Mouse (Mus musculus) bone marrow, adult 2 months (tissue): ENCODE data around the gene Synpo2l. TPM values are rescaled to one million over a fixed set of nuclear protein-coding genes. Genes with fewer than 3 reads are reported as not detected.

Experiments used
- H3K27ac ChIP-seq: fragments of 200-500 bp; 2 replicates; pipeline ENCODE4 v1.5.1; 2012; ENCODE audit warnings: low read depth, mild to moderate bottlenecking, control low read depth, inconsistent platforms, low read length; ENCODE audit not compliant: control insufficient read depth, poor library complexity, insufficient read depth
- H3K4me1 ChIP-seq: fragments of 200-500 bp; 2 replicates; pipeline ENCODE4 v1.6.1; 2011; ENCODE audit warnings: low read length; ENCODE audit not compliant: control insufficient read depth, insufficient read depth
- H3K4me3 ChIP-seq: fragments of 200-500 bp; replicated peaks from 2 replicates; pipeline ENCODE3; 2011; ENCODE audit warnings: mild to moderate bottlenecking, low read depth, low read length, control low read depth; ENCODE audit not compliant: control insufficient read depth
- CTCF ChIP-seq: fragments of 200-500 bp; IDR thresholded peaks from 2 replicates; pipeline ENCODE4 v1.5.1; 2011; ENCODE audit warnings: low read length, control low read depth; ENCODE audit not compliant: control insufficient read depth, insufficient read depth
- POLR2A ChIP-seq: fragments of 200-500 bp; IDR thresholded peaks from 2 replicates; pipeline ENCODE4 v1.6.1; 2011; ENCODE audit warnings: low read depth, mild to moderate bottlenecking, control low read depth, low read length, borderline replicate concordance; ENCODE audit not compliant: control insufficient read depth
- WGBS: fragments of 180-500 bp; shearing (Covaris S2); methylation state at CpG from one replicate; pipeline ENCODE4 v1.1.7; 2018; 5-methylcytosine and 5-hydroxymethylcytosine counted together
- polyA plus RNA-seq: library from polyadenylated mRNA; stranded (reverse); fragments of >200 nt; gene quantifications from 2 replicates; pipeline ENCODE4 v1.2.4, GENCODE M21; 2011; ENCODE audit warnings: low replicate concordance; ENCODE audit not compliant: missing spikeins, insufficient read depth, insufficient read length

Gene Synpo2l
- polyA plus RNA-seq, 1 experiment, result not detected

- 36% methylated on average over 4 of the region's 4 CpGs for WGBS
- Histone ChIP-seq H3K4me1 (no peaks in the 10 kb centered on the region), H3K27ac (no peak overlapping the region), H3K4me3 (no peak overlapping the region)
- TF ChIP-seq POLR2A (no peak), CTCF (no peak)
These were observed 36.9 kb downstream of the Synpo2l start for GRCm38 (mm10) chr14:20631253-20631652.

DNA sequence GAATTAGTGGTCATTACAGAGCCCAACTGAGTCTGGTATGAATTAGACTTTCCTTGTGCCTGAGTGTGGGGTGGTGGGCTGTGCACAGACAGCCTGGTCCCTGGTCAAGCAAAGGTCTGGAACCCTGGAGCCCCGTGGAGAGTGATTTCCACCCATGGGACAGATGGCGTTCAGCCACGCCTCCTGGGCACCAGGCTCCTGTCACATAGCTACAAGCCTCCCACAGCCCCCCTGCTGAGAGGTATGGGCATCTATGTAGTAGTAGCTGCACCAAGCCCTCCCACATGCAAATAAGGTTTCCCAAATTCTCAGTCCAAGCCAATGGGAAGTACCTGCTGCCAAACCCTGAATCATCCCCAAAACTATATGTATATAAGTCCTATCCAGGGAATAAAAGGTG is 41.2 kb downstream of the Synpo2l start:
- Histone ChIP-seq H3K4me3 (no peak overlapping the region), H3K4me1 (no peaks in the 10 kb centered on the region), H3K27ac (no peak overlapping the region)
- no peak for TF ChIP-seq CTCF
- no peak for TF ChIP-seq POLR2A
- whole genome bisulfite sequencing, result 66% methylated on average over 3 of the region's 3 CpGs

DNA sequence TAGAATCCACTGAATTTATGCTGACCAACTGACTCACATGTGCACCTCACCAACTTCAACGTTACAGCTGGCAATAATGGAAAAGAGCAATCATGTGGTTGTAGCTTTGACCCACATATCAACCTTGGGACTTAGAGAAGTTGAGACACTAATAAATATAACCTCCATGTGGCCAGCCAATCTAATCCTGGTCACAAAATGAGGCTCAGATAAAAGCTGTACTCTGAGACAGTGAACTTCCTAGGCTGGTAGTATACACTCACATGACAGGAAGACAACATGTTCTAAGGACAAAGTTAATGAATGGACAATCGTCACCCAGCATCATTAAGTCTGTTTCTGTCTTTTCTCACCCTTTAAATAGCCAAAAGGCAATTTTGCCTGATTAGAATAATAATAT is 41.7 kb downstream of the Synpo2l start:
- no peaks in the 10 kb centered on the region for H3K4me1 ChIP-seq
- no peak for TF ChIP-seq POLR2A
- no peak for TF ChIP-seq CTCF
- 74% methylated on average over 2 of the region's 2 CpGs for WGBS
- H3K4me3 ChIP-seq, result no peak overlapping the region
- H3K27ac ChIP-seq, result no peak overlapping the region

GRCm38 (mm10) chr14:20622907-20623306 is 45.2 kb downstream of the Synpo2l start:
- WGBS, result 81% methylated on average over 3 of the region's 3 CpGs
- TF ChIP-seq POLR2A, result no peak
- TF ChIP-seq CTCF, result no peak
- no peak overlapping the region for H3K27ac ChIP-seq
- no peak overlapping the region for H3K4me3 ChIP-seq
- H3K4me1 ChIP-seq, result no peaks in the 10 kb centered on the region

DNA sequence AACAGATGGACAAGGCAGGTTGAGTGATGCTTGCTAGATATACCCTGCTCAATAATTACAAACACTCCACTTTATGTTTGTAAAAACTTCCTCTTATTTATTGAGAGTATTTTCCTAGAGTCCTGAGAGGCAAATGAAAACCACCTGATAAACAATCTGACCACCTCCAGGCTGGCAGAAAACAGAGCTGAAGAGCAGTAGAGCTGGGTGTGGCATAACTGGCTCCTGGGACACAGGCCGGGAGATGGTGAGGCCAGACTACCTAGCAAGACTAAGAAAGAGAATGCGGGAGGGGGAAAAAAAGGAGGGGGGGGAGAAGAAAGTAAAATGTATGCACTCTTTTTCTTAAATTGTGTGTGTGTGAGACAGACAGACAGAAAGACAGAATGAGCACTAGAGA is 45.7 kb downstream of the Synpo2l start:
- 62% methylated on average over 2 of the region's 2 CpGs for WGBS
- no peaks in the 10 kb centered on the region for H3K4me1 ChIP-seq
- no peak overlapping the region for H3K4me3 ChIP-seq
- H3K27ac ChIP-seq, result no peak overlapping the region
- TF ChIP-seq CTCF (no peak), POLR2A (no peak)

DNA sequence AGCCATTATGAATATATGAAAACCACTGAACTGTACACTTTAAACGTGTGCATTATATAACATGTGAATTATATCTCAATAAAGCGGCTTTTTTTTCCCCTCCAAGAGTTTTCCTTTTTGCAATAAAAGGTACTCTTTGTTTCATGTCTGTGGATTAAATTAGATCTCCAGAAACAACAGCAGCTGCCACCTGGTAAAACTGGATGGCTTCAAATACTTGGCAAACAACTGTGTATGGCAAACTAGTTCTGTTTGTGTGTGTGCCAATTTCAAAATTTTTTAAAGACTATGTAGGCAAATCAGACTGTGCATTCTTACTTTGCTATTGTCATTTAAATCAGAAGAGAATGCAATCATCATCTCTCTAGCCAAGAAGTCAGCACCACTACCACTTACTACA is 46.3 kb downstream of the Synpo2l start:
- 80% methylated on average over 2 of the region's 2 CpGs for WGBS
- Histone ChIP-seq H3K4me1 (no peaks in the 10 kb centered on the region), H3K27ac (no peak overlapping the region), H3K4me3 (no peak overlapping the region)
- TF ChIP-seq CTCF (no peak), POLR2A (no peak)

DNA sequence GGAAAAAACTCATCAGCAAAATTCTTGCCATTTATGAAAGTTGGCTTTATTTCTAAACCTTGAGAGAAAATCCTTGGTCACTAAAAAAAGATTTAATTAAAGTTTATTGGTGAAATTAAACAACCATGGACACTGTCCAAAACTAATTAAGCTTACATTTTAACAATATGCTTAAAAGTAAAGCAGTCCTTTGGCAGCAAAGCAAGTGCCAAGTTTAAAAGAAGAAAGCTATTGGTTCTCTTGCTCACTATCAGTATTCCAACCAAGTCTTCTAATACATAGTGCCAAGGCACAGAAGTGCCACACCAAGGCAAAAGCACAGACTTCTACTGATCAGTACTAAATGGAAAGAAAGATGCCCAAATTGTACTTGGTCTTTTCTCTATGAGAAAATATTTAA is 49.0 kb downstream of the Synpo2l start:
- no peaks in the 10 kb centered on the region; the same call in 1 of the 2 replicates for H3K4me1 ChIP-seq
- TF ChIP-seq POLR2A (no peak), CTCF (no peak)

DNA sequence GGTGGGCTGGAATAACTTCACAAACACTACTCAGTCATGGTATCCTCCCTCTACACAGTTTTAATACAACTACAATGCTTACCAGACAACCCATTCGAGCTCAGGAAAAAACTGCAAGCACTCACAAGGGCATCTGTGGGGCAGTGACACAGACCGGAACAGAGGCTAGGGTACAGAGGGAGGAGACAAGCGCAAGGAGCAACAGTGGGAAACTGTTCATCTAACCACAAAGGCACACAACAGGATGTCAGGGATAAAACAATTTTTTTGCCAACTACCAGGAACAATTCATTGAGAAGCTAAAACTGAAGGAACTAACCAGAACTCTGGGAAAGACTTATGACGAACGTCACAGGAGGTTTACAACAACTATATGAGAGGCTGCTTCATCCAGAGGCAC is 49.9 kb downstream of the Synpo2l start:
- H3K4me3 ChIP-seq, result no peak overlapping the region
- H3K4me1 ChIP-seq, result no peaks in the 10 kb centered on the region; the same call in 1 of the 2 replicates
- no peak overlapping the region for H3K27ac ChIP-seq
- WGBS, result 5% methylated on average over 5 of the region's 5 CpGs
- TF ChIP-seq POLR2A (no peak), CTCF (no peak)

More for the DNA sequence above, 49.0 kb downstream of the Synpo2l start:
- Histone ChIP-seq H3K27ac (no peak overlapping the region), H3K4me3 (no peak overlapping the region)

DNA sequence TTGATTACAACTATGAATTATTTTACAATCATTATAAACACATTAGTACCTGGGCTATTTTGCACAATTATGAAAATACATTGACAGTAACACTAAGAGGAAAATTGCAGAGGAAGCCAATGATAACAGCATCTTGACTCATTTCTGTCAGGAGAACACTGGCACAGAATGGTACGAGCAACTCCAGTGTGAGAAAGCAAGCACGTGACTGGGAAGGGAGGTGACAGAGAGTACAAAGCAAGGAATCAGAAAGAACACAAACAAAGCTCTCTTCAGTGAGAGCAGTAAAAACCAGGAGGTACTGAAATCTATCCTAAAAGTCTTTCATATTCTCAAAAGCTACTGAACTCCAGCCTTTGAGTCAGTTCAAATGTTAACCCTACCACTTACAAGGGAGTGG is 51.7 kb downstream of the Synpo2l start:
- no peak overlapping the region for H3K4me3 ChIP-seq
- H3K27ac ChIP-seq, result no peak overlapping the region
- 35% methylated on average over 2 of the region's 2 CpGs for WGBS
- TF ChIP-seq POLR2A, result no peak
- TF ChIP-seq CTCF, result no peak
- H3K4me1 ChIP-seq, result no peaks in the 10 kb centered on the region; the same call in 1 of the 2 replicates
